Comparison of ENCODE assay signal across 37 mouse cellular contexts in genomic region chr17:37016333-37016732, GRCm38 (mm10). TPM values are rescaled to one million over a fixed set of nuclear protein-coding genes. Genes with fewer than 3 reads are reported as not detected.
"Had no signal": no experiment of that assay in that cellular context is flagged by ENCODE, and none has a peak within 500 bp of the region (broad histone marks: within the 10 kb centered on the region; RNA-seq: fewer than 3 reads in every experiment).

No protein-coding gene starts in this region.

- H3K4me1 ChIP-seq: heart, embryonic 10.5 days; heart, embryonic 13.5 days; heart, embryonic 15.5 days; limb, embryonic 10.5 days; limb, embryonic 12.5 days; liver, embryonic 13.5 days; liver, embryonic 15.5 days had no signal

- ATAC-seq: hindbrain, postnatal 0 days had no signal

- H3K9me3 ChIP-seq: heart, embryonic 10.5 days; heart, embryonic 13.5 days; heart, embryonic 15.5 days; hindbrain, embryonic 13.5 days; hindbrain, embryonic 15.5 days; limb, embryonic 10.5 days; limb, embryonic 12.5 days; liver, embryonic 13.5 days; liver, embryonic 15.5 days had no signal

- H3K36me3 ChIP-seq: heart, embryonic 15.5 days; liver, embryonic 13.5 days; liver, embryonic 15.5 days had no signal

- H3K27ac ChIP-seq: heart, embryonic 10.5 days; heart, embryonic 13.5 days; heart, embryonic 15.5 days; hindbrain, embryonic 13.5 days; hindbrain, embryonic 15.5 days; hindbrain, postnatal 0 days; limb, embryonic 10.5 days; limb, embryonic 12.5 days; liver, embryonic 13.5 days; liver, embryonic 15.5 days had no signal

- H3K9ac ChIP-seq: heart, embryonic 13.5 days; heart, embryonic 15.5 days; hindbrain, embryonic 13.5 days; hindbrain, embryonic 15.5 days; limb, embryonic 12.5 days; liver, embryonic 13.5 days; liver, embryonic 15.5 days had no signal

- DNase-seq: gastrocnemius, postnatal 10 days; gastrocnemius, postnatal 25 days; heart, adult 18-20 months; heart, postnatal 14 days; heart, postnatal 36 days; kidney, adult 18-20 months; kidney, adult 8-10 months; kidney, postnatal 10 days; kidney, postnatal 25 days; kidney, postnatal 4 days; layer of hippocampus, adult 9-11 months; liver; liver, embryonic 13.5 days had no signal

- H3K27me3 ChIP-seq: heart, embryonic 13.5 days; heart, embryonic 15.5 days; hindbrain, embryonic 13.5 days; hindbrain, embryonic 15.5 days; limb, embryonic 12.5 days; liver, embryonic 13.5 days; liver, embryonic 15.5 days had no signal

- H3K4me3 ChIP-seq: heart, embryonic 10.5 days; heart, embryonic 13.5 days; heart, embryonic 15.5 days; hindbrain, embryonic 13.5 days; hindbrain, embryonic 15.5 days; left cerebral cortex, adult 2 months; limb, embryonic 10.5 days; limb, embryonic 12.5 days; liver, embryonic 13.5 days; liver, embryonic 15.5 days had no signal

- H3K4me2 ChIP-seq: heart, embryonic 13.5 days; heart, embryonic 15.5 days; hindbrain, embryonic 13.5 days; hindbrain, embryonic 15.5 days; limb, embryonic 12.5 days; liver, embryonic 11.5 days; liver, embryonic 13.5 days; liver, embryonic 15.5 days had no signal

RNA-seq across cellular contexts. Expression of gene Mog, which starts 6.9 kb away (rescaled TPM):
- total RNA-seq: gastrocnemius, adult 18-20 months; gastrocnemius, postnatal 10 days; gastrocnemius, postnatal 25 days; gastrocnemius, postnatal 4 days; granulocyte monocyte progenitor cell, adult 5-6 weeks; heart, adult 18-20 months; heart, adult 8-10 months; heart, postnatal 14 days; heart, postnatal 36 days; hematopoietic stem cell, adult 5-6 weeks had no signal
- polyA plus RNA-seq: heart, embryonic 13.5 days; heart, embryonic 15.5 days; heart, postnatal 0 days; limb, embryonic 12.5 days; limb, embryonic 14.5 days; liver, embryonic 11.5 days; liver, embryonic 13.5 days; liver, embryonic 15.5 days had no signal

RNA-seq across cellular contexts. Expression of gene Zfp57, which starts 15.4 kb away (rescaled TPM):
- total RNA-seq: gastrocnemius, adult 18-20 months had no signal

RNA-seq across cellular contexts. Expression of gene H2-M5, which starts 27.0 kb away (rescaled TPM):
- total RNA-seq: gastrocnemius, adult 18-20 months; gastrocnemius, postnatal 25 days; granulocyte monocyte progenitor cell, adult 5-6 weeks; heart, adult 18-20 months; heart, postnatal 36 days; hematopoietic stem cell, adult 5-6 weeks had no signal
- polyA plus RNA-seq: heart, postnatal 0 days; liver, embryonic 13.5 days; liver, embryonic 15.5 days had no signal

RNA-seq across cellular contexts. Expression of gene 2410137M14Rik, which starts 35.3 kb away (rescaled TPM):
- total RNA-seq: gastrocnemius, postnatal 10 days; gastrocnemius, postnatal 25 days; gastrocnemius, postnatal 4 days; granulocyte monocyte progenitor cell, adult 5-6 weeks; heart, postnatal 14 days; heart, postnatal 36 days; hematopoietic stem cell, adult 5-6 weeks; hindbrain, postnatal 0 days; left cerebral cortex, adult 2 months; left cerebral cortex, postnatal 14 days; left cerebral cortex, postnatal 36 days had no signal
- polyA plus RNA-seq: heart, embryonic 13.5 days; heart, embryonic 15.5 days; hindbrain, embryonic 11.5 days; hindbrain, embryonic 13.5 days; intestine, embryonic 14.5 days; kidney, embryonic 14.5 days; kidney, embryonic 16.5 days; limb, embryonic 10.5 days; limb, embryonic 12.5 days; liver, embryonic 11.5 days; liver, embryonic 13.5 days; liver, embryonic 15.5 days had no signal
